Comparison of ENCODE assay signal across 13 mouse cellular contexts in genomic region chr10:78360290-78360711, GRCm38 (mm10). TPM values are rescaled to one million over a fixed set of nuclear protein-coding genes. Genes with fewer than 3 reads are reported as not detected.
DNase-seq lines count a peak whose midpoint lies in the region; ATAC-seq and TF ChIP-seq lines count a peak whose summit lies in the region.
"Had no signal": no experiment of that assay in that cellular context is flagged by ENCODE, and none has a peak within 500 bp of the region (broad histone marks: within the 10 kb centered on the region; RNA-seq: fewer than 3 reads in every experiment).

No protein-coding gene starts in this region.

- H3K36me3 ChIP-seq in embryonic facial prominence, embryonic 11.5 days (replicated peaks; ENCODE audit: control insufficient read depth, insufficient read depth, low read depth, low read length), result no peaks in the 10 kb centered on the region
- no peaks in the 10 kb centered on the region for H3K36me3 ChIP-seq in embryonic facial prominence, embryonic 10.5 days (replicated peaks)
- H3K36me3 ChIP-seq in limb, embryonic 14.5 days (ENCODE audit: control insufficient read depth, insufficient read depth, low read length), result no peaks in the 10 kb centered on the region
- no peaks in the 10 kb centered on the region for H3K36me3 ChIP-seq in limb, embryonic 10.5 days
- H3K36me3 ChIP-seq: hindbrain, embryonic 10.5 days had no signal

- no peak overlapping the region for H3K4me3 ChIP-seq in embryonic facial prominence, embryonic 11.5 days (ENCODE audit: low read depth, low read length)
- no peak overlapping the region for H3K4me3 ChIP-seq in embryonic facial prominence, embryonic 10.5 days
- H3K4me3 ChIP-seq in limb, embryonic 14.5 days (replicated peaks; ENCODE audit: low read length), result no peak overlapping the region
- no peak overlapping the region for H3K4me3 ChIP-seq in limb, embryonic 10.5 days
- H3K4me3 ChIP-seq: hindbrain, embryonic 10.5 days had no signal

- DNase-seq in embryonic facial prominence, embryonic 11.5 days (ENCODE audit: low spot score), result peak; percentile 18
- DNase-seq in embryonic facial prominence, embryonic 10.5 days (ENCODE audit: low spot score), result no peak
- no peak for DNase-seq in limb, embryonic 14.5 days (ENCODE audit: low spot score)
- DNase-seq in limb, embryonic 10.5 days (ENCODE audit: low spot score), result no peak
- peak; percentile 81 for DNase-seq in cerebellum, adult 8-10 months
- no peak for DNase-seq in gastrocnemius, postnatal 10 days
- DNase-seq in urinary bladder, postnatal 36 days (ENCODE audit: low spot score in 2 of 2), result no peak
- DNase-seq: layer of hippocampus, postnatal 36 days; lung, embryonic 14.5 days; right cerebral cortex, postnatal 4 days had no signal

- no peak overlapping the region for H3K4me2 ChIP-seq in embryonic facial prominence, embryonic 11.5 days (ENCODE audit: low read depth, low read length)
- no peak overlapping the region for H3K4me2 ChIP-seq in limb, embryonic 14.5 days (replicated peaks; ENCODE audit: low read depth, low read length, severe bottlenecking)
- H3K4me2 ChIP-seq: lung, embryonic 14.5 days had no signal

- H3K27ac ChIP-seq in embryonic facial prominence, embryonic 11.5 days (replicated peaks; ENCODE audit: low read depth, low read length), result no peak overlapping the region
- H3K27ac ChIP-seq in embryonic facial prominence, embryonic 10.5 days (replicated peaks), result no peak overlapping the region
- no peak overlapping the region for H3K27ac ChIP-seq in limb, embryonic 14.5 days (replicated peaks; ENCODE audit: low read depth, low read length)
- H3K27ac ChIP-seq in limb, embryonic 10.5 days, result no peak overlapping the region
- H3K27ac ChIP-seq: hindbrain, embryonic 10.5 days had no signal

- 67% methylated on average over 3 of the region's 3 CpGs for WGBS in embryonic facial prominence, embryonic 11.5 days
- 79% methylated on average over 3 of the region's 3 CpGs for WGBS in embryonic facial prominence, embryonic 10.5 days
- WGBS in limb, embryonic 14.5 days, result 21% methylated on average over 3 of the region's 3 CpGs
- WGBS in limb, embryonic 10.5 days, result 69% methylated on average over 3 of the region's 3 CpGs

- H3K9ac ChIP-seq in embryonic facial prominence, embryonic 11.5 days (replicated peaks; ENCODE audit: low read length), result no peak overlapping the region
- H3K9ac ChIP-seq in limb, embryonic 14.5 days (ENCODE audit: low read depth, low read length, severe bottlenecking), result no peak overlapping the region
- H3K9ac ChIP-seq: lung, embryonic 14.5 days had no signal

- no peak for ATAC-seq in embryonic facial prominence, embryonic 11.5 days (replicated peaks; ENCODE audit: insufficient number of reproducible peaks, low FRiP score, low TSS enrichment, low read depth)
- ATAC-seq in limb, embryonic 14.5 days (ENCODE audit: low FRiP score, low read depth), result 0 out of 2 replicates have a peak, but pooled peaks have one; percentile 24
- ATAC-seq in megakaryocyte-erythroid progenitor cell, adult 5-6 weeks (replicated peaks; ENCODE audit: low FRiP score, low TSS enrichment, poor library complexity, severe bottlenecking), result peak; percentile 43; the same call in 1 of the 2 replicates
- ATAC-seq: activated CD4-positive, CD25-positive, alpha-beta regulatory T cell, adult 4 months had no signal

- H3K27me3 ChIP-seq in embryonic facial prominence, embryonic 11.5 days (ENCODE audit: control insufficient read depth, insufficient read depth, low read length), result no peaks in the 10 kb centered on the region
- H3K27me3 ChIP-seq in embryonic facial prominence, embryonic 10.5 days (replicated peaks; ENCODE audit: low read depth, poor library complexity, severe bottlenecking), result no peaks in the 10 kb centered on the region
- no peaks in the 10 kb centered on the region for H3K27me3 ChIP-seq in limb, embryonic 14.5 days (ENCODE audit: control insufficient read depth, insufficient read depth, low read length)
- H3K27me3 ChIP-seq in limb, embryonic 10.5 days (ENCODE audit: low read depth, poor library complexity, severe bottlenecking), result no peaks in the 10 kb centered on the region

- no peaks in the 10 kb centered on the region for H3K4me1 ChIP-seq in embryonic facial prominence, embryonic 11.5 days (ENCODE audit: control insufficient read depth, insufficient read depth, low read length)
- H3K4me1 ChIP-seq in embryonic facial prominence, embryonic 10.5 days, result no peaks in the 10 kb centered on the region
- no peaks in the 10 kb centered on the region for H3K4me1 ChIP-seq in limb, embryonic 14.5 days (ENCODE audit: control insufficient read depth, insufficient read depth, low read length)
- peaks cover 14% of the 10 kb centered on the region for H3K4me1 ChIP-seq in limb, embryonic 10.5 days
- H3K4me1 ChIP-seq: hindbrain, embryonic 10.5 days had no signal

- no peak for TF ChIP-seq POLR2A in limb, embryonic 14.5 days (IDR thresholded peaks at IDR 0.05; ENCODE audit: borderline replicate concordance, extremely low read depth, insufficient read depth, insufficient read length)

- no peaks in the 10 kb centered on the region for H3K9me3 ChIP-seq in embryonic facial prominence, embryonic 11.5 days (replicated peaks; ENCODE audit: control insufficient read depth, low read length)
- no peaks in the 10 kb centered on the region for H3K9me3 ChIP-seq in embryonic facial prominence, embryonic 10.5 days
- H3K9me3 ChIP-seq in limb, embryonic 14.5 days (ENCODE audit: control insufficient read depth, low read length), result no peaks in the 10 kb centered on the region
- H3K9me3 ChIP-seq in limb, embryonic 10.5 days (replicated peaks), result no peaks in the 10 kb centered on the region
- H3K9me3 ChIP-seq: hindbrain, embryonic 10.5 days had no signal

RNA-seq across cellular contexts. Expression of gene Agpat3, which starts 8.0 kb away (rescaled TPM):
- polyA plus RNA-seq in embryonic facial prominence, embryonic 11.5 days (2014; fragmentation: Nextera tagmentation; extraction: Ambion mirVana), result 32.8 and 34.1 TPM in 2 replicates
- 32.8 and 39.8 TPM in 2 replicates for polyA plus RNA-seq in embryonic facial prominence, embryonic 10.5 days (2016; fragmentation: Nextera tagmentation; extraction: Ambion mirVana)
- 83.0 and 109 TPM in 2 replicates for polyA plus RNA-seq in limb, embryonic 14.5 days (2012; rRNA removed)
- 89.7 and 111 TPM in 2 replicates for polyA plus RNA-seq in limb, embryonic 14.5 days (2014; fragmentation: Nextera tagmentation; extraction: Ambion mirVana)
- polyA plus RNA-seq in limb, embryonic 10.5 days (2016; fragmentation: Nextera tagmentation; extraction: Ambion mirVana), result 38.7 and 38.8 TPM in 2 replicates
- 20.4 and 22.9 TPM in 2 replicates for total RNA-seq in megakaryocyte-erythroid progenitor cell, adult 5-6 weeks (2014; fragmentation: Nextera tagmentation)
- 11.6 and 23.9 TPM in 2 replicates for total RNA-seq in megakaryocyte-erythroid progenitor cell, adult 5-6 weeks (2017)
- 100 to 1,000 TPM; 182 to 191 TPM for total RNA-seq in gastrocnemius, postnatal 10 days (2021)

RNA-seq across cellular contexts. Expression of gene Rrp1, which starts 52.5 kb away (rescaled TPM):
- polyA plus RNA-seq in embryonic facial prominence, embryonic 11.5 days (2014; fragmentation: Nextera tagmentation; extraction: Ambion mirVana), result 225 and 243 TPM in 2 replicates
- 358 and 365 TPM in 2 replicates for polyA plus RNA-seq in embryonic facial prominence, embryonic 10.5 days (2016; fragmentation: Nextera tagmentation; extraction: Ambion mirVana)
- 159 and 279 TPM in 2 replicates for polyA plus RNA-seq in limb, embryonic 14.5 days (2012; rRNA removed)
- polyA plus RNA-seq in limb, embryonic 14.5 days (2014; fragmentation: Nextera tagmentation; extraction: Ambion mirVana), result 224 and 245 TPM in 2 replicates
- 355 and 359 TPM in 2 replicates for polyA plus RNA-seq in limb, embryonic 10.5 days (2016; fragmentation: Nextera tagmentation; extraction: Ambion mirVana)
- total RNA-seq in megakaryocyte-erythroid progenitor cell, adult 5-6 weeks (2014; fragmentation: Nextera tagmentation), result 202 and 217 TPM in 2 replicates
- total RNA-seq in megakaryocyte-erythroid progenitor cell, adult 5-6 weeks (2017), result 450 and 532 TPM in 2 replicates
- total RNA-seq in gastrocnemius, postnatal 10 days (2021), result 10 to 100 TPM; 82.0 to 91.3 TPM

Comparison
In these comparisons a context has a peak if more than half of its experiments do, and no peak if none do; other contexts are left out.
1. DNase-seq: peak in embryonic facial prominence, embryonic 11.5 days (single experiment) and cerebellum, adult 8-10 months (single experiment); none in embryonic facial prominence, embryonic 10.5 days (single experiment), limb, embryonic 14.5 days (single experiment), limb, embryonic 10.5 days (single experiment), gastrocnemius, postnatal 10 days (single experiment) and urinary bladder, postnatal 36 days (0 of 2).